Comparison of ENCODE assay signal across 11 mouse cellular contexts in the genomic region with DNA sequence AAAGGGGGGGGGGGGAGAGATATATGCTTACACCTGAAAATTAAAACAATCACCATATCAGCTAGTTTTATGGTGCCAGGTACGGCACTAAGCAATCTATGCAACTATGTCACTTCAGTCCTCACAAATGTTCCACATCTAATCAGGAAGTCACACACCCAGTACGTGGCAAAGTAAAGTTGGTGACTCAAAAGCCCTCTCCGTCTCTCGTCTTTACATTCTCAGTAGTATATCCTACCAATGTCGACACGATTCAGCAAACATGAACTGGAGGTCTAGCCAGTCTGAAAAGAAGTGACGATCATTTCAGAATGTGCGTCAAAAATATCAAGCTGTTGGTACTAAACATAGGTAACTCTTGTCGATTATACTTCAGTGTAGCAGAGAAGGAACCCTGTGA. TPM values are rescaled to one million over a fixed set of nuclear protein-coding genes. Genes with fewer than 3 reads are reported as not detected.
DNase-seq lines count a peak whose midpoint lies in the region; ATAC-seq lines count a peak whose summit lies in the region.
"Had no signal": no experiment of that assay in that cellular context is flagged by ENCODE, and none has a peak within 500 bp of the region (broad histone marks: within the 10 kb centered on the region; RNA-seq: fewer than 3 reads in every experiment).

No protein-coding gene starts in this region.

- H3K9ac ChIP-seq in forebrain, embryonic 13.5 days = no peak overlapping the region
- H3K9ac ChIP-seq in forebrain, embryonic 11.5 days (ENCODE audit: low read length) = no peak overlapping the region
- 0 out of 2 replicates have a peak overlapping the region, but pooled peaks have one; percentile 13 for H3K9ac ChIP-seq in lung, embryonic 15.5 days
- H3K9ac ChIP-seq in intestine, embryonic 16.5 days (ENCODE audit: low read depth, low read length) = peak overlapping the region; percentile 27; the same call in 1 of the 2 replicates
- no peak overlapping the region for H3K9ac ChIP-seq in neural tube, embryonic 15.5 days (replicated peaks)
- H3K9ac ChIP-seq: embryonic facial prominence, embryonic 15.5 days had no signal

- peaks cover 35% of the 10 kb centered on the region for H3K4me1 ChIP-seq in forebrain, embryonic 13.5 days
- H3K4me1 ChIP-seq in forebrain, embryonic 11.5 days (replicated peaks; ENCODE audit: control insufficient read depth, insufficient read depth, low read length) = peaks cover 11% of the 10 kb centered on the region; the same call in 1 of the 2 replicates
- peaks cover 30% of the 10 kb centered on the region for H3K4me1 ChIP-seq in lung, embryonic 15.5 days
- H3K4me1 ChIP-seq in intestine, embryonic 16.5 days (ENCODE audit: control insufficient read depth, insufficient read depth, low read length) = peaks cover 22% of the 10 kb centered on the region
- peaks cover 32% of the 10 kb centered on the region for H3K4me1 ChIP-seq in neural tube, embryonic 15.5 days

- 0 out of 2 replicates have a peak, but pooled peaks cover 6% of the 10 kb centered on the region for H3K36me3 ChIP-seq in forebrain, embryonic 13.5 days (ENCODE audit: poor library complexity, severe bottlenecking)
- no peaks in the 10 kb centered on the region for H3K36me3 ChIP-seq in forebrain, embryonic 11.5 days (ENCODE audit: control insufficient read depth, insufficient read depth, low read length)
- no peaks in the 10 kb centered on the region; the same call in 1 of the 2 replicates for H3K36me3 ChIP-seq in lung, embryonic 15.5 days
- no peaks in the 10 kb centered on the region; the same call in 1 of the 2 replicates for H3K36me3 ChIP-seq in intestine, embryonic 16.5 days (ENCODE audit: control insufficient read depth, insufficient read depth, low read length)
- H3K36me3 ChIP-seq in neural tube, embryonic 15.5 days = no peaks in the 10 kb centered on the region
- H3K36me3 ChIP-seq: embryonic facial prominence, embryonic 15.5 days had no signal

- H3K4me2 ChIP-seq in forebrain, embryonic 13.5 days = peak overlapping the region; percentile 92
- no peak overlapping the region for H3K4me2 ChIP-seq in forebrain, embryonic 11.5 days (ENCODE audit: low read depth, low read length, severe bottlenecking)
- peak overlapping the region; percentile 71; the same call in 1 of the 2 replicates for H3K4me2 ChIP-seq in lung, embryonic 15.5 days
- H3K4me2 ChIP-seq in intestine, embryonic 16.5 days (ENCODE audit: low read depth, low read length) = peak overlapping the region; percentile 6; the same call in 1 of the 2 replicates
- peak overlapping the region; percentile 82; the same call in 1 of the 2 replicates for H3K4me2 ChIP-seq in neural tube, embryonic 15.5 days

- no peak for ATAC-seq in forebrain, embryonic 13.5 days
- no peak for ATAC-seq in forebrain, embryonic 11.5 days (replicated peaks; ENCODE audit: low FRiP score)
- no peak for ATAC-seq in lung, embryonic 15.5 days (ENCODE audit: borderline replicate concordance, extremely low read depth, low FRiP score, low TSS enrichment)
- no peak for ATAC-seq in intestine, embryonic 16.5 days
- ATAC-seq in neural tube, embryonic 15.5 days (ENCODE audit: low FRiP score) = no peak

- no peaks in the 10 kb centered on the region for H3K27me3 ChIP-seq in forebrain, embryonic 13.5 days
- H3K27me3 ChIP-seq in forebrain, embryonic 11.5 days (ENCODE audit: control insufficient read depth, insufficient read depth, low read length) = no peaks in the 10 kb centered on the region
- H3K27me3 ChIP-seq in lung, embryonic 15.5 days = no peaks in the 10 kb centered on the region
- no peaks in the 10 kb centered on the region for H3K27me3 ChIP-seq in intestine, embryonic 16.5 days (replicated peaks; ENCODE audit: control insufficient read depth, insufficient read depth, low read length)
- H3K27me3 ChIP-seq in neural tube, embryonic 15.5 days (replicated peaks) = no peaks in the 10 kb centered on the region
- H3K27me3 ChIP-seq: embryonic facial prominence, embryonic 15.5 days had no signal

- DNase-seq in forebrain, embryonic 11.5 days (ENCODE audit: low spot score) = no peak
- no peak for DNase-seq in lung, postnatal 10 days
- DNase-seq in testis, postnatal 10 days (ENCODE audit: low spot score) = no peak
- DNase-seq in adipocyte (ENCODE audit: low spot score) = no peak
- DNase-seq: B cell, adult 2 months; cerebellum, adult 8-10 months had no signal

- no peak overlapping the region for H3K4me3 ChIP-seq in forebrain, embryonic 13.5 days
- no peak overlapping the region for H3K4me3 ChIP-seq in forebrain, embryonic 11.5 days (ENCODE audit: low read depth, low read length)
- H3K4me3 ChIP-seq in lung, embryonic 15.5 days = no peak overlapping the region
- no peak overlapping the region for H3K4me3 ChIP-seq in intestine, embryonic 16.5 days (ENCODE audit: low read length)
- H3K4me3 ChIP-seq in neural tube, embryonic 15.5 days (replicated peaks) = no peak overlapping the region

- WGBS in forebrain, embryonic 13.5 days = 90% methylated on average over 9 of the region's 9 CpGs
- 92% methylated on average over 9 of the region's 9 CpGs for WGBS in forebrain, embryonic 11.5 days
- 69% methylated on average over 9 of the region's 9 CpGs for WGBS in lung, embryonic 15.5 days
- WGBS in intestine, embryonic 16.5 days = 72% methylated on average over 9 of the region's 9 CpGs
- whole genome bisulfite sequencing in neural tube, embryonic 15.5 days = 86% methylated on average over 9 of the region's 9 CpGs

- H3K9me3 ChIP-seq in forebrain, embryonic 13.5 days (replicated peaks) = no peaks in the 10 kb centered on the region
- no peaks in the 10 kb centered on the region for H3K9me3 ChIP-seq in forebrain, embryonic 11.5 days (ENCODE audit: control insufficient read depth, low read length)
- no peaks in the 10 kb centered on the region for H3K9me3 ChIP-seq in lung, embryonic 15.5 days
- H3K9me3 ChIP-seq in intestine, embryonic 16.5 days (ENCODE audit: control insufficient read depth, low read length) = no peaks in the 10 kb centered on the region
- no peaks in the 10 kb centered on the region for H3K9me3 ChIP-seq in neural tube, embryonic 15.5 days (replicated peaks)
- H3K9me3 ChIP-seq: embryonic facial prominence, embryonic 15.5 days had no signal

- H3K27ac ChIP-seq in forebrain, embryonic 13.5 days = no peak overlapping the region
- H3K27ac ChIP-seq in forebrain, embryonic 11.5 days (ENCODE audit: low read depth, low read length) = no peak overlapping the region
- no peak overlapping the region for H3K27ac ChIP-seq in lung, embryonic 15.5 days
- peak overlapping the region; percentile 7; the same call in 1 of the 2 replicates for H3K27ac ChIP-seq in intestine, embryonic 16.5 days (ENCODE audit: low read length)
- no peak overlapping the region for H3K27ac ChIP-seq in neural tube, embryonic 15.5 days (replicated peaks)
- H3K27ac ChIP-seq: embryonic facial prominence, embryonic 15.5 days had no signal

RNA-seq across cellular contexts. Expression of gene Gxylt1, which starts 2.0 kb away (rescaled TPM):
- polyA plus RNA-seq in forebrain, embryonic 13.5 days (2015; fragmentation: Nextera tagmentation; extraction: Ambion mirVana) = 12.7 and 13.1 TPM in 2 replicates
- 19.7 and 21.7 TPM in 2 replicates for polyA plus RNA-seq in forebrain, embryonic 11.5 days (2014; fragmentation: Nextera tagmentation; extraction: Ambion mirVana)
- 13.6 and 14.4 TPM in 2 replicates for polyA plus RNA-seq in lung, embryonic 15.5 days (2015; fragmentation: Nextera tagmentation; extraction: Ambion mirVana)
- polyA plus RNA-seq in intestine, embryonic 16.5 days (2015; fragmentation: Nextera tagmentation; extraction: Ambion mirVana) = 7.0 and 7.3 TPM in 2 replicates
- polyA plus RNA-seq in neural tube, embryonic 15.5 days (2015; fragmentation: Nextera tagmentation; extraction: Ambion mirVana) = 4.4 and 6.5 TPM in 2 replicates

Comparison
In these comparisons a context has a peak if more than half of its experiments do, and no peak if none do; other contexts are left out.
1. H3K9ac ChIP-seq: peak in lung, embryonic 15.5 days (single experiment) and intestine, embryonic 16.5 days (single experiment); none in forebrain, embryonic 13.5 days (single experiment), forebrain, embryonic 11.5 days (single experiment) and neural tube, embryonic 15.5 days (single experiment).